Mouse (Mus musculus) WW6 (cell line): ENCODE measurements around the gene Fahd1.

Source experiments
- DNase-seq: peaks from one replicate; pipeline ENCODE4 v3.0.0-alpha.2; 2013; ENCODE audit warnings: low read depth, low spot score

The Fahd1 gene

GRCm38 (mm10) chr17:24850065-24850772 lies at the start of gene Fahd1:
Fahd1 (minus strand) TSS chr17:24850364.
- peak; percentile 93 for DNase-seq

- no peak for DNase-seq
Measured at GRCm38 (mm10) chr17:24899153-24899552, 49.0 kb upstream of the Fahd1 start.

GRCm38 (mm10) chr17:24898041-24898854 lies 48.1 kb upstream of the Fahd1 start:
- DNase-seq, result no peak

- DNase-seq, result no peak
Measured at GRCm38 (mm10) chr17:24897600-24897999, 47.4 kb upstream of the Fahd1 start.

GRCm38 (mm10) chr17:24896993-24897269 lies 46.8 kb upstream of the Fahd1 start:
- no peak for DNase-seq

GRCm38 (mm10) chr17:24896241-24896992 lies 46.3 kb upstream of the Fahd1 start, which contains the start of gene Nme3:
Nme3 (plus strand) TSS chr17:24896500.
- DNase-seq, result no peak

- DNase-seq, result no peak
Measured at GRCm38 (mm10) chr17:24895571-24896240, 45.5 kb upstream of the Fahd1 start.

- DNase-seq, result no peak
Measured at GRCm38 (mm10) chr17:24894995-24895547, 44.9 kb upstream of the Fahd1 start, which contains the start of the genes Eme2 and Mrps34. Eme2 (minus strand) TSS chr17:24895087. Mrps34 (plus strand) TSS chr17:24895116.

GRCm38 (mm10) chr17:24894061-24894994 lies 44.2 kb upstream of the Fahd1 start:
- no peak for DNase-seq

GRCm38 (mm10) chr17:24893276-24893675 lies 43.1 kb upstream of the Fahd1 start:
- no peak for DNase-seq

GRCm38 (mm10) chr17:24892785-24893184 lies 42.6 kb upstream of the Fahd1 start:
- no peak for DNase-seq

- DNase-seq, result no peak
Measured at GRCm38 (mm10) chr17:24891321-24891720, 41.2 kb upstream of the Fahd1 start.

GRCm38 (mm10) chr17:24890151-24891092 lies 40.3 kb upstream of the Fahd1 start:
- no peak for DNase-seq

GRCm38 (mm10) chr17:24888862-24889261 lies 38.7 kb upstream of the Fahd1 start:
- no peak for DNase-seq

GRCm38 (mm10) chr17:24887291-24888080 lies 37.3 kb upstream of the Fahd1 start:
- no peak for DNase-seq

- DNase-seq, result no peak
Measured at GRCm38 (mm10) chr17:24886932-24887271, 36.7 kb upstream of the Fahd1 start.

GRCm38 (mm10) chr17:24886134-24886931 lies 36.2 kb upstream of the Fahd1 start, which contains the start of the genes Nubp2 and Spsb3:
Nubp2 (minus strand) TSS chr17:24886349.
Spsb3 (plus strand) TSS chr17:24886643.
- DNase-seq, result peak; percentile 98
